Mouse (Mus musculus) limb, embryonic 11.5 days (tissue): ENCODE results near the gene Terb2. TPM values are rescaled to one million over a fixed set of nuclear protein-coding genes. Genes with fewer than 3 reads are reported as not detected.
"Not testable (repeated sequence)": the region's sequence is repeated elsewhere in the genome, so short reads cannot be mapped to it uniquely, and the experiment has no call there.

Source experiments
- ATAC-seq: fragments of 200-750 bp; cut with Nextera tagmentation; 2 replicates; pipeline ENCODE4 v1.8.0; 2017; ENCODE audit warnings: low read depth; ENCODE audit not compliant: insufficient number of reproducible peaks, low FRiP score, low TSS enrichment
- DNase-seq: peaks from one replicate; pipeline ENCODE4 v3.0.0-alpha.2; 2015; ENCODE audit warnings: low spot score
- H3K27ac ChIP-seq: fragments of 300-500 bp; sonication (generic); replicated peaks from 2 replicates; pipeline ENCODE4 v1.5.1; 2014; ENCODE audit warnings: low read depth, mild to moderate bottlenecking, low read length
- H3K27me3 ChIP-seq: fragments of 300-500 bp; sonication (generic); 2 replicates; pipeline ENCODE4 v1.6.1; 2014; ENCODE audit warnings: mild to moderate bottlenecking, low read length, mixed read lengths; ENCODE audit not compliant: control insufficient read depth, insufficient read depth
- H3K36me3 ChIP-seq: fragments of 300-500 bp; sonication (generic); 2 replicates; pipeline ENCODE4 v1.6.1; 2014; ENCODE audit warnings: mild to moderate bottlenecking, low read length, moderate library complexity, mixed read lengths; ENCODE audit not compliant: control insufficient read depth, insufficient read depth
- H3K4me1 ChIP-seq: fragments of 300-500 bp; sonication (generic); 2 replicates; pipeline ENCODE4 v1.6.1; 2014; ENCODE audit warnings: low read length, mixed read lengths; ENCODE audit not compliant: control insufficient read depth, insufficient read depth
- H3K4me2 ChIP-seq: fragments of 300-500 bp; sonication (generic); 2 replicates; pipeline ENCODE4 v1.6.1; 2014; ENCODE audit warnings: low read depth, mild to moderate bottlenecking, moderate library complexity; ENCODE audit not compliant: severe bottlenecking
- H3K4me3 ChIP-seq: fragments of 300-500 bp; sonication (generic); 2 replicates; pipeline ENCODE4 v1.5.1; 2014; ENCODE audit warnings: low read depth, low read length
- H3K9ac ChIP-seq: fragments of 300-500 bp; sonication (generic); 2 replicates; pipeline ENCODE4 v1.6.1; 2014; ENCODE audit warnings: mild to moderate bottlenecking, low read length
- H3K9me3 ChIP-seq: fragments of 300-500 bp; sonication (generic); 2 replicates; pipeline ENCODE4 v1.6.1; 2016; ENCODE audit warnings: low read length; ENCODE audit not compliant: control insufficient read depth
- WGBS: fragments of 180-500 bp; shearing (Covaris S2); extraction: QIAGEN DNeasy Blood & Tissue Kit; methylation state at CpG from one replicate; pipeline ENCODE4 v1.1.7; 2014; 5-methylcytosine and 5-hydroxymethylcytosine counted together
- polyA plus RNA-seq: library from polyadenylated mRNA; unstranded; fragments of >200 nt; fragmentation: Nextera tagmentation; extraction: Ambion mirVana; gene quantifications from 2 replicates; pipeline ENCODE4 v1.2.1, GENCODE M21; 2014

The Terb2 gene
- polyA plus RNA-seq, 1 experiment from 2014 or later = not detected

DNA sequence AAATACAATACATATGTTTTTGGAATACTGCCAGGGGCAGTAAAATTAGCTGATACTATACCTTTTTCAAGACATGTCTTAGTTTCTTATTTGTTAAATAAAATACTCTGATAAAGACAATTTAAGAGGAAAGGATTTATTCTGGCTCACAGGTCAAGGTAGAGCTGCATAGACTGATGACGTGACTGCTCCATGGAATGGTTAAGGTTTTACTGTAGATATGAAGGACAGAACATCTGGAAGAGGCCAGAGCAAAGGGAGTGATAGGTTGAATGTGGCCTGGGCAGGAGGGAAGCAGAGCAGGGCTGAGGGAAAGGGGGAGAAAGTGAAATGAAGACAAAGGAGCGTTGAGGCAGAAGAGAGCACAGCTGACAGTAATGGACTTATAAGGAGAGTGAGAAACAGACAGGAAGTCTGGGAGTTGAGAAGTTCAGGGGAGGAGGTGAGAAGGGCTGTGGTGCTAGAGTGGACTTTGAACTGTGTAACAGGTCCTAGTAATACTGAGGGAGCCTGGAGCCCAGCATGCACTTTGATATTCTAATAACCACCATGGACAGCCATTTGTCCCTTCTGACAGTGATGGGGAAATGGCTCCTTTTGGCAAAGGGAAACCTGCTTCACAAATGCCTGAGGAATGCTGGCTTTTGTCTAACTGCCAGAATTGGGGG lies 20.5 kb downstream of the Terb2 start:
- H3K9ac ChIP-seq = no peak overlapping the region
- no peaks in the 10 kb centered on the region for H3K36me3 ChIP-seq
- no peak for ATAC-seq
- no peak overlapping the region for H3K4me3 ChIP-seq
- no peaks in the 10 kb centered on the region for H3K27me3 ChIP-seq
- H3K9me3 ChIP-seq = no peaks in the 10 kb centered on the region
- no peak for DNase-seq
- H3K4me1 ChIP-seq = no peaks in the 10 kb centered on the region
- WGBS = 45% methylated on average over 2 of the region's 2 CpGs
- no peak overlapping the region for H3K27ac ChIP-seq
- H3K4me2 ChIP-seq = no peak overlapping the region

DNA sequence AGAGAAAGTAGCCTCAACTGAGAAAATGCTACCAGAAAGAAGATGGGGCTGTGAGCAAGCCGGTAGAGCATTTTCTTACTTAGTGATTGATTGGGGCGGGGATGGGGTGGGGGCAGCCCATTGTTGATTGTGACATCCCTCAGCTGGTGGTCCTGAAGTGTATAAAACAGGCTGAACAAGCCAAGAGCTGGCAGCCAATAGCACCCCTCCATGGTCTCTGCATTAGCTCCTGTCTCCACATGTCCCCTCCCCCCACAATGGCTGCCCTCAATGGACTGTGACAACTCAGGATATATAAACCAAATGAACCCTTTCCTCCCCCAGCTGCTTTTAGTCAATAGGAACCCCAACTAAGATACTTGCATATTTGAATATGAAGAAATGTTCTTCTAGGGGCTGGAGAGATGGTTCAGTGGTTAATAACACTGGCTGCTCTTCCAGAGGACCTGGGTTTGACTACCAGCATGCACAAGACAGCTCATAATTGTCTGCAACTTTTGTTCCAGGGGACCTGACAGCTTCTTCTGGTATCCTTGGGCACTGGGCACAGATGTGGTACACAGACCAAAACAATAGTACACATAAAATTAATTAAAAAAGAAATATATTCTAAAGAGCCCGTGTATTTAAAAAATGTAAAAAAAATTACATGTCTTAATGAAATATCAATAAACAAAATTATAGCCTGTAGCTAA lies 24.6 kb downstream of the Terb2 start:
- no peak overlapping the region for H3K27ac ChIP-seq
- WGBS = 76% methylated on average over 3 of the region's 3 CpGs
- no peaks in the 10 kb centered on the region for H3K9me3 ChIP-seq
- H3K27me3 ChIP-seq = no peaks in the 10 kb centered on the region
- no peaks in the 10 kb centered on the region for H3K4me1 ChIP-seq
- ATAC-seq (no peak), DNase-seq (no peak)
- no peak overlapping the region for H3K9ac ChIP-seq
- H3K4me3 ChIP-seq = no peak overlapping the region
- H3K36me3 ChIP-seq = no peaks in the 10 kb centered on the region
- no peak overlapping the region for H3K4me2 ChIP-seq

DNA sequence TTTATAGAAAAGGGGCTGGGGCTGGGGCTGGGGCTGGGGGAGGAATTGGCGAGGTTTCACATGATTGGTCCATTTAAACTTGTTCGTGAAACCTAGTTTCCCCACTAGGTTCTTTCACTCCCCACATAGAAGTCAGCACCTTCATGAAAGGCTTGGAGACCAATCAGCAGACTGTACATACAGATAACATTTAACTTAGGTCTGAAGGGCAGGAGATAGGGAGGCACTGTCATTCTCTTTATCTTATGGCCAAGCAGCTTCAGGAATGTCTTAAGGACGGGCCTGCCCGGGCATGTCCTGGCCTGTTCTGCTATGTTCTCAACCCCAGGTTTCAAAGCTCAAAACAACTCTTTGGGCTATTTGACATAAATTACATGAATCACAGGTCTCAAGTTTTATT lies 31.0 kb downstream of the Terb2 start:
- WGBS = 88% methylated on average over 4 of the region's 4 CpGs

DNA sequence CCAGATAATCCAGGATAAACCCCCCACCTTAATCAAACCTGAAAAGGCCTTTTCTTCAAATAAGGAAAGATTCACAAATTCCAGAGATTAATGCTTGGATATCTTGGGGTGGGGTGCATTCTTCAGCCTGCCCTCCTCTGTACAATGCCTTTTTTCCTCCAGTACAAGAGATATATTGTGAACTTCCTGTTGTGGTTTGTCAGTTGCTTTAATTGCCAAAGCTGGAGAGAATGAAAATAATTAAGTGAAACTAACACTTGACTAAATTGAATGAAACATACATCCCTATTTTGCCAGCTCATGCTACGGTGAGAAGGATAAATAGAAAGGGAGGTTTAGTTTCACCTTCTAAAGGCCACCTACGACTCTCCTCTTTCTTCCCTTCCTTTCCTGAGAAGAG lies 32.2 kb downstream of the Terb2 start:
- no peak overlapping the region for H3K27ac ChIP-seq
- H3K4me2 ChIP-seq = no peak overlapping the region
- WGBS = 87% methylated on average over 2 of the region's 2 CpGs
- no peak overlapping the region for H3K9ac ChIP-seq
- no peaks in the 10 kb centered on the region for H3K27me3 ChIP-seq
- no peaks in the 10 kb centered on the region for H3K4me1 ChIP-seq
- no peak overlapping the region for H3K4me3 ChIP-seq
- DNase-seq = no peak
- no peaks in the 10 kb centered on the region for H3K9me3 ChIP-seq
- H3K36me3 ChIP-seq = no peaks in the 10 kb centered on the region
- no peak for ATAC-seq

More for the DNA sequence above, 31.0 kb downstream of the Terb2 start:
- not testable (repeated sequence) for H3K27me3 ChIP-seq, H3K9me3 ChIP-seq, H3K4me2 ChIP-seq, ATAC-seq, DNase-seq, H3K36me3 ChIP-seq, H3K4me3 ChIP-seq, H3K4me1 ChIP-seq, H3K9ac ChIP-seq, H3K27ac ChIP-seq

DNA sequence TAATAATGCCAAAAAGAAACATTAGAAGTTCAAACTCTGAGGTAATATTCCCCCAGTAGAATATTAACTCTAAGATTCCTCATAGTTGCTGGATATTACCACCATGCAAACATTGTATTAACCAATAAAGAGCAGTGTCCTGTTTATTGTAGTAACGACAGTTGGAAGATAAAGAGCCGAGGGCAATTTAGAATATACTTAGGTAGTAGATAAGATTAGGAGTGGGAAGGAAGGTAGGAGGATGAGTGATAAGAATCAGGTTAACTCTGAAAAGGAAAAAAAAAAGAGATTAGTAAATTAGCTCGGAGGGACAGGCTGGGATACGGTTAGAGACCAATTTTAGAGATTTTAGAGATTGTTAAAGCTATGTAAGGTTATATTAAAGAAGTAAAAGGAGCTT lies 35.3 kb downstream of the Terb2 start:
- DNase-seq (no peak), ATAC-seq (no peak)
- no peak overlapping the region for H3K4me2 ChIP-seq
- no peak overlapping the region for H3K9ac ChIP-seq
- no peaks in the 10 kb centered on the region for H3K36me3 ChIP-seq
- no peak overlapping the region for H3K27ac ChIP-seq
- WGBS = 61% methylated on average over 4 of the region's 4 CpGs
- H3K9me3 ChIP-seq = no peaks in the 10 kb centered on the region
- H3K27me3 ChIP-seq = no peaks in the 10 kb centered on the region
- no peak overlapping the region for H3K4me3 ChIP-seq
- no peaks in the 10 kb centered on the region for H3K4me1 ChIP-seq

DNA sequence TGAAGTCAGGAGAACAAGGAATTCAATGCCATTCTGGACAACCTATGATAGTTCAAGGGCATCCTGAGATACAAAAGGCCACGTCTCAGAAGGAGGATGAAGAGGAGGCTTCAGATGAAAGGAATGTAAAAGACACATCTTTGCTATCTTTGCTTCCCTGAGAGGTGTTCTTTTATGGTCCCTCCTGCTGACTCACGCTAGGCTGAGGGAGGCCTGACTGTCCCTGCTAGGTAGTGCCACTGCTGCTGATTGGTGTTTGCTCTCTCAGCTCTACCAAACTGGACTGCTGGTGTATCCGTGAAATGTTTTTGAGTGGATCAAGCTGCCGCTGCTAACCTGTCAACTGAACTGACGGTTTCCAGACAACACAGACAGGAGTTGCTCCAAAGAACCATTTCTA lies 35.7 kb downstream of the Terb2 start:
- Histone ChIP-seq H3K9ac (no peak overlapping the region), H3K4me2 (no peak overlapping the region), H3K4me1 (no peaks in the 10 kb centered on the region), H3K27me3 (no peaks in the 10 kb centered on the region), H3K36me3 (no peaks in the 10 kb centered on the region), H3K9me3 (no peaks in the 10 kb centered on the region), H3K4me3 (no peak overlapping the region), H3K27ac (no peak overlapping the region)
- ATAC-seq = no peak
- no peak for DNase-seq
- 18% methylated on average over 5 of the region's 5 CpGs for WGBS

DNA sequence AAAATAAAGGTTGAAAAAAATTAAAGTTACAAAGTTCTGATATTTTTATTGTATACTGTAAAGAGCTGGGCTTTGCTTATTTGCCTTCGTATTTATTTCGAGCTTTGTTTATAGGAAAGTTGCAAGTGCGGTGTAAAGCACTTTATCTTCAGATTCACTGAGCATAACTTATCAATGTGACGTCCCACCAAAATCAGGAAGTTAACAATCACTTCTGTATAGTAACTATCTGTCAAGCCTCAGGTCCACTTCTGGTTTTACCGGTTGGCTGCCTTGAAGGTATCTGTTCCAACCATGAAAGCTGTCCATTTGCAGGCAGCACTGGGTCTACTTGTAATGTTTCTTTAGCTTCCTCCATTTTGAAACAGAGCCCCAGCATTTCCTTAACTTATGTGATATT lies 36.2 kb downstream of the Terb2 start:
- H3K27me3 ChIP-seq = no peaks in the 10 kb centered on the region
- H3K4me3 ChIP-seq = no peak overlapping the region
- no peaks in the 10 kb centered on the region for H3K4me1 ChIP-seq
- no peak overlapping the region for H3K9ac ChIP-seq
- WGBS = 83% methylated on average over 5 of the region's 5 CpGs
- DNase-seq = no peak
- no peak overlapping the region for H3K4me2 ChIP-seq
- no peak for ATAC-seq
- H3K36me3 ChIP-seq = no peaks in the 10 kb centered on the region
- no peaks in the 10 kb centered on the region for H3K9me3 ChIP-seq
- no peak overlapping the region for H3K27ac ChIP-seq

DNA sequence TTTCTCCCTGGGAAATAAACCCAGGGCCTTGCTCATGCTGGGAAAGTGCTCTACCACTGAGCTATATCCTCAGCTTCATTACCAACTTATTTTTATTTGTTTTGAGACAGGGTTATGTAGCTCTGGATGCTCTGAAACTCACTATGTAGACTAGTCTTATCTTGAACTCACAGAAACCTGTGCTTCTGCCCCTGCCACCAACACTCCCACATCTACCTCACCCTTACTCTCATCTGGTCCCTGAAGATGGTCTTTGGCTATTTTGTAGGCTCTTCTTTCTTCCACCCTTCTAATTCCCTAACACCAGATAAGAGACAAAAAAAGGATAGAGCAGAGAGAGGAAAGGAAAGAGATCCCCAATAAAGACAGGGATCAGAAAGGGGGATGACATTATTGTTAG lies 37.6 kb downstream of the Terb2 start:
- no peak overlapping the region for H3K9ac ChIP-seq
- H3K27ac ChIP-seq = no peak overlapping the region
- DNase-seq (no peak), ATAC-seq (no peak)
- H3K36me3 ChIP-seq = no peaks in the 10 kb centered on the region
- H3K4me2 ChIP-seq = no peak overlapping the region
- no peaks in the 10 kb centered on the region for H3K27me3 ChIP-seq
- H3K4me3 ChIP-seq = no peak overlapping the region
- no peaks in the 10 kb centered on the region for H3K4me1 ChIP-seq
- no peaks in the 10 kb centered on the region for H3K9me3 ChIP-seq

DNA sequence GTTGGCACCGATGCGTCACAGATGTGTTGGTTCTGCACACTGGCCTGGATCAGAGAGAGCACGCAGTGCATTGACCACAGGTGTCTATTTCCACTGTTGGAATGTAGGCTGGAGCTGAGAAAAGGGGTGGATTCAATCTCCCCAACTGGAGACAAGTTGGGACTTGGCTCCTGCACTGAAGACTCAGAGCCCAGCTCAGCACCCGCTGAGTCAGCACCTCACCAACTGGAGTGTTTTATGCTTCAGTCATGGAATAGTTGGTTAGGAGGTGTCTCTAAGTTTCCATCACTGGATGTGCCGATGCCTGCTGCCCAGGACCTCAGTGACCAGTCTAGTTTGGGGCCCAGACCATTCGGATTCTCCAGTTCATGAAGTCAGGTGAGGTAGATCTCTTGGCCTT lies 44.3 kb downstream of the Terb2 start:
- Histone ChIP-seq H3K36me3 (no peaks in the 10 kb centered on the region), H3K27me3 (no peaks in the 10 kb centered on the region), H3K4me2 (no peak overlapping the region), H3K4me1 (no peaks in the 10 kb centered on the region), H3K4me3 (no peak overlapping the region), H3K9me3 (no peaks in the 10 kb centered on the region), H3K27ac (no peak overlapping the region), H3K9ac (no peak overlapping the region)
- no peak for ATAC-seq
- no peak for DNase-seq
- 81% methylated on average over 6 of the region's 6 CpGs for WGBS
